Mouse (Mus musculus) midbrain, embryonic 13.5 days (tissue): Measurements from ENCODE around the gene Pdap1. TPM values are rescaled to one million over a fixed set of nuclear protein-coding genes. Genes with fewer than 3 reads are reported as not detected.
"Not testable (repeated sequence)": the region's sequence is repeated elsewhere in the genome, so short reads cannot be mapped to it uniquely, and the experiment has no call there.

Source experiments
- ATAC-seq: fragments of 200-750 bp; cut with Nextera tagmentation; 2 replicates; pipeline ENCODE4 v1.8.0; 2017; ENCODE audit warnings: mild to moderate bottlenecking, moderate TSS enrichment, moderate library complexity
- H3K27ac ChIP-seq: fragments of 300-500 bp; sonication (generic); 2 replicates; pipeline ENCODE4 v1.5.1; 2015; ENCODE audit warnings: inconsistent platforms, mild to moderate bottlenecking, moderate library complexity
- H3K27me3 ChIP-seq: fragments of 300-500 bp; sonication (generic); 2 replicates; pipeline ENCODE4 v1.6.1; 2015; ENCODE audit warnings: mild to moderate bottlenecking, inconsistent platforms
- H3K36me3 ChIP-seq: fragments of 300-500 bp; sonication (generic); 2 replicates; pipeline ENCODE4 v1.6.1; 2015; ENCODE audit warnings: mild to moderate bottlenecking, inconsistent platforms
- H3K4me1 ChIP-seq: fragments of 300-500 bp; sonication (generic); replicated peaks from 2 replicates; pipeline ENCODE4 v1.6.1; 2015; ENCODE audit warnings: inconsistent platforms
- H3K4me2 ChIP-seq: fragments of 300-500 bp; sonication (generic); replicated peaks from 2 replicates; pipeline ENCODE4 v1.6.1; 2015; ENCODE audit warnings: moderate library complexity, mild to moderate bottlenecking, inconsistent platforms
- H3K4me3 ChIP-seq: fragments of 300-500 bp; sonication (generic); replicated peaks from 2 replicates; pipeline ENCODE4 v1.5.1; 2015; ENCODE audit warnings: mild to moderate bottlenecking, inconsistent platforms
- H3K9ac ChIP-seq: fragments of 300-500 bp; sonication (generic); replicated peaks from 2 replicates; pipeline ENCODE4 v1.6.1; 2015; ENCODE audit warnings: mild to moderate bottlenecking, inconsistent platforms
- H3K9me3 ChIP-seq: fragments of 300-500 bp; sonication (generic); 2 replicates; pipeline ENCODE4 v1.6.1; 2016; ENCODE audit warnings: mild to moderate bottlenecking, inconsistent platforms
- WGBS: fragments of 180-500 bp; shearing (Covaris S2); methylation state at CpG from one replicate; pipeline ENCODE4 v1.1.7; 2015; 5-methylcytosine and 5-hydroxymethylcytosine counted together
- polyA plus RNA-seq: library from polyadenylated mRNA; unstranded; fragments of >200 nt; fragmentation: Nextera tagmentation; extraction: Ambion mirVana; gene quantifications from 2 replicates; pipeline ENCODE4 v1.2.1, GENCODE M21; 2015

Gene Pdap1
- polyA plus RNA-seq, 1 experiment from 2014 or later, result 131 TPM

- not testable (repeated sequence) for H3K4me3 ChIP-seq, H3K27me3 ChIP-seq, H3K4me1 ChIP-seq, H3K4me2 ChIP-seq, ATAC-seq, H3K27ac ChIP-seq, H3K9me3 ChIP-seq, H3K9ac ChIP-seq
- peaks cover 96% of the 10 kb centered on the region for H3K36me3 ChIP-seq
- 98% methylated on average over 11 of the region's 11 CpGs for WGBS
Observed at GRCm38 (mm10) chr5:145101451-145101850, 38.6 kb downstream of the Pdap1 start.

DNA sequence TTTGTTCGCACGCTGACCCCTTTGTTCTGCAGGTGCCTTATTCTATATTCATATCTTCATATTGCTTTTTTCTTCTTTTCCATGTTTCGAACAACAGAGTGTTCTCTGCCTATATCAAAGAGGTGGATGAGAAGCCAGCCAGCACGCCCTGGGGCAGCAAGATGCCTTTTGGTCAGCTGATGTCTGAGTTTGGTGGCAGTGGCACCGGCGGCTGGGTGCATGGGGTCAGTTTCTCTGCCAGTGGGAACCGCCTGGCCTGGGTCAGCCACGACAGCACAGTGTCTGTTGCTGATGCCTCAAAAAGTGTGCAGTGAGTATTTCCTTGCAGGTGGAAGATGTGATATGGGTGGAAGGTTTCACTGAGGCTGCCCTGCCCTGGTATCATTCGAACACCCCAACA is 39.1 kb downstream of the Pdap1 start:
- ATAC-seq, result no peak
- no peak overlapping the region for H3K4me3 ChIP-seq
- no peak overlapping the region for H3K9ac ChIP-seq
- no peak overlapping the region for H3K4me2 ChIP-seq
- peaks cover 96% of the 10 kb centered on the region for H3K36me3 ChIP-seq
- no peaks in the 10 kb centered on the region for H3K4me1 ChIP-seq
- 97% methylated on average over 9 of the region's 9 CpGs for WGBS
- no peaks in the 10 kb centered on the region for H3K9me3 ChIP-seq
- no peaks in the 10 kb centered on the region for H3K27me3 ChIP-seq
- no peak overlapping the region for H3K27ac ChIP-seq

- ATAC-seq, result no peak
- H3K27ac ChIP-seq, result no peak overlapping the region
- no peaks in the 10 kb centered on the region for H3K9me3 ChIP-seq
- WGBS, result 97% methylated on average over 10 of the region's 10 CpGs
- H3K4me3 ChIP-seq, result no peak overlapping the region
- no peak overlapping the region for H3K9ac ChIP-seq
- no peaks in the 10 kb centered on the region for H3K4me1 ChIP-seq
- no peak overlapping the region for H3K4me2 ChIP-seq
- H3K36me3 ChIP-seq, result peaks cover 95% of the 10 kb centered on the region
- no peaks in the 10 kb centered on the region for H3K27me3 ChIP-seq
Observed at GRCm38 (mm10) chr5:145098340-145098821, 41.7 kb downstream of the Pdap1 start.

GRCm38 (mm10) chr5:145096195-145096594 is 43.8 kb downstream of the Pdap1 start:
- no peak for ATAC-seq
- Histone ChIP-seq H3K27ac (no peak overlapping the region), H3K9me3 (no peaks in the 10 kb centered on the region), H3K4me1 (no peaks in the 10 kb centered on the region), H3K9ac (no peak overlapping the region), H3K4me3 (no peak overlapping the region), H3K36me3 (peaks cover 94% of the 10 kb centered on the region), H3K27me3 (no peaks in the 10 kb centered on the region), H3K4me2 (no peak overlapping the region)
- 89% methylated on average over 4 of the region's 4 CpGs for WGBS

DNA sequence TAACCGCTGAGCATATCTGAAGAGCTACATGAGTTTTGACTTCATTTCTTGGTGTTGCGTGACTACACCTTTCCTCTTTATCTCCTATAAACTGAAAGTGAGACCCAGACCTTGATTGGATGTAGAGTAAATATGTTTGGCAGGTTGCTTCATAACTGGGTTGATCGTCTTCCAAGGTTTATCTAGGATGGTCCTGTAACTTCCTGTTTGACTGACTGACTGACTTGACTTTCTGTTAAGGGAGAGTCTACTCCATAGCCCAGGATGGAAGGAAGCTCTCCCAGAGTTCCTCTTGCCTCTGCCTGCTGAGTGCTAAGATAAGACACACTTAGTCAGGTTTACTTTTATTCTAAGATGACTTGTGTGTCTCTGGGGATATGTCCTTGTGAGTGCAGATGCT is 50.2 kb downstream of the Pdap1 start:
- Histone ChIP-seq H3K36me3 (peaks cover 48% of the 10 kb centered on the region), H3K4me3 (no peak overlapping the region), H3K4me1 (peaks cover 6% of the 10 kb centered on the region), H3K9me3 (no peaks in the 10 kb centered on the region), H3K27me3 (no peaks in the 10 kb centered on the region), H3K27ac (no peak overlapping the region), H3K9ac (no peak overlapping the region), H3K4me2 (no peak overlapping the region)
- 97% methylated on average over 3 of the region's 3 CpGs for WGBS
- no peak for ATAC-seq

GRCm38 (mm10) chr5:145088186-145088585 is 51.9 kb downstream of the Pdap1 start:
- WGBS, result 95% methylated on average over 2 of the region's 2 CpGs
- no peak overlapping the region for H3K4me3 ChIP-seq
- H3K9me3 ChIP-seq, result no peaks in the 10 kb centered on the region

DNA sequence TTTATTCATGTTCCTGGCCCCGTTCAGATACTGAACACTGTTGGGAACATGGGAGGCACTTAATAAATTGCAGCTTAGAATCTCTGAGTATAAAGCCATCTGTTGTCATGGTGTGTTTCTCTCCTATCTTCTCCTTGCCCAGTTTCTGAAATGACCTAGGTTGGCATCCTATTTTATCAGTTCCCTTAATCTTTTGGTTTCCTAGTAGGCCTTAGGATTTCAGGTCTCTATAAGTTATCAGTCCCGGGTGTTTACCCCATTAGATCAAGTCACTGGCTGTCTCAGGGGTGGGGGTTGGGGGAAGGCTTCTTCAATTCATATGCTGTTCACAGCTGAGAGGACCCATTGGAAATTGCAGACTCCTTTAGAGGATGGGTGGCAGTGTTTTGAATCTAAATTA is 55.2 kb downstream of the Pdap1 start:
- H3K4me1 ChIP-seq, result peaks cover 13% of the 10 kb centered on the region
- H3K4me2 ChIP-seq, result peak overlapping the region; percentile 85
- H3K9me3 ChIP-seq, result no peaks in the 10 kb centered on the region
- no peaks in the 10 kb centered on the region for H3K27me3 ChIP-seq
- peaks cover 10% of the 10 kb centered on the region for H3K36me3 ChIP-seq
- peak overlapping the region; percentile 95; the same call in 1 of the 2 replicates for H3K9ac ChIP-seq
- 88% methylated on average over 2 of the region's 2 CpGs for WGBS
- no peak for ATAC-seq
- H3K27ac ChIP-seq, result no peak overlapping the region
- peak overlapping the region; percentile 91 for H3K4me3 ChIP-seq

More at GRCm38 (mm10) chr5:145088186-145088585, 51.9 kb downstream of the Pdap1 start:
- Histone ChIP-seq H3K36me3 (peaks cover 32% of the 10 kb centered on the region), H3K27me3 (no peaks in the 10 kb centered on the region), H3K4me2 (no peak overlapping the region), H3K9ac (no peak overlapping the region), H3K4me1 (peaks cover 13% of the 10 kb centered on the region), H3K27ac (no peak overlapping the region)
- ATAC-seq, result no peak

- under 1% methylated on average over 54 of the region's 54 CpGs for WGBS
- peak; percentile 98 for ATAC-seq
- H3K9me3 ChIP-seq, result no peaks in the 10 kb centered on the region
Observed at GRCm38 (mm10) chr5:145083632-145084451, 56.2 kb downstream of the Pdap1 start, which contains the start of the genes Arpc1a and Kpna7. TSS of gene Arpc1a (plus strand) at chr5:145083830. TSS of gene Kpna7 (minus strand) at chr5:145084030.

GRCm38 (mm10) chr5:145083201-145083600 is 56.8 kb downstream of the Pdap1 start:
- WGBS, result 52% methylated on average over 6 of the region's 6 CpGs
- Histone ChIP-seq H3K9ac (peak overlapping the region; percentile 95), H3K4me3 (peak overlapping the region; percentile 91), H3K4me2 (peak overlapping the region; percentile 85), H3K4me1 (peaks cover 13% of the 10 kb centered on the region), H3K27ac (peak overlapping the region; percentile 86), H3K36me3 (peaks cover 10% of the 10 kb centered on the region)
- not testable (repeated sequence) for H3K27me3 ChIP-seq, H3K9me3 ChIP-seq
- peak; percentile 41 for ATAC-seq

More at GRCm38 (mm10) chr5:145083632-145084451, 56.2 kb downstream of the Pdap1 start, which contains the start of the genes Arpc1a and Kpna7:
- Histone ChIP-seq H3K4me3 (peak within 1 kb of the TSS; percentile 91), H3K4me2 (peak within 1 kb of the TSS; percentile 85), H3K4me1 (peaks cover 13% of the 10 kb centered on the region), H3K27ac (peak within 1 kb of the TSS; percentile 86), H3K9ac (peak within 1 kb of the TSS; percentile 95), H3K27me3 (no peaks in the 10 kb centered on the region), H3K36me3 (peaks cover 10% of the 10 kb centered on the region)

DNA sequence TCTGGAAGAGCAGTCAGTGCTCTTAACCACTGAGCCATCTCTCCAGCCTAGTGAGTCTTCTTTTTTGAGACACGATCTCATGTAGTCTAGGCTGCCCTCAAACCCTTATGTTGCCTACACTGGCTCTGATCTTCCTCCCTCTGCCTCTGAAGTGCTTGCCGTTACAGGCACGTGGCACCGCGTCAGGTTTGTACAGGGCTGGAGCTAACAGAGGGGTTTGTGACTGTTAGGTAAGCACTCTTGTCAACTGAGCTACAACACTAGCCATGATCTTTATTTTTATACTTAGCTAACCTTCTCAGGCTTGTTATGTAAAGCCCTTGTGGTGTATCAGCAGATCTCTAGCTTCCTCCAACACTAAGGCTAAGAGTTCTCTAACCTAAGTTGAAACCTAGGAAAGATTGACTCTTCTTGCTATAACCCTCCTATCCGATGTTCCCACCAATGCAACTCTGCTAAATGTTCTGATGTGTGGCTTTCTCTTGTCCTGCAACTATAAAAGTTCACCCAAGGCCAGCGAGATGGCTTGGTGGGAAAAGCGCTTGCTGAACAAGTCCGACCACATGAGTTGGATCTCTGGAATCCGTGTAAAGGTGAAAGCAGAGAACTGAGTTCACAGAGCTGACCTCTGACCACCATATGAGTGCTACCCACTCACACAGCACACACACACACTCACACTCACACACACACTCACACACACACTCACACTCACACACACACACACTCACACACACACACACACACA is 58.0 kb downstream of the Pdap1 start:
- no peak for ATAC-seq
- Histone ChIP-seq H3K9me3 (no peaks in the 10 kb centered on the region), H3K4me2 (no peak overlapping the region), H3K36me3 (peaks cover 9% of the 10 kb centered on the region), H3K27me3 (no peaks in the 10 kb centered on the region), H3K27ac (no peak overlapping the region), H3K4me1 (peaks cover 13% of the 10 kb centered on the region), H3K4me3 (no peak overlapping the region), H3K9ac (no peak overlapping the region)
- 91% methylated on average over 10 of the region's 10 CpGs for WGBS
